Mouse (Mus musculus) megakaryocyte, embryonic 14.5 days (primary cell): ENCODE measurements around the gene Pdia6.

Source experiments
- FLI1 ChIP-seq: IDR thresholded peaks from 2 replicates; pipeline ENCODE4 v1.6.1; 2012; ENCODE audit warnings: low read length, inconsistent platforms, mixed read lengths
- GATA1 ChIP-seq: IDR thresholded peaks from 3 replicates; pipeline ENCODE4 v1.6.1; 2012; ENCODE audit warnings: mixed read lengths, low read length, inconsistent platforms, borderline replicate concordance

DNA sequence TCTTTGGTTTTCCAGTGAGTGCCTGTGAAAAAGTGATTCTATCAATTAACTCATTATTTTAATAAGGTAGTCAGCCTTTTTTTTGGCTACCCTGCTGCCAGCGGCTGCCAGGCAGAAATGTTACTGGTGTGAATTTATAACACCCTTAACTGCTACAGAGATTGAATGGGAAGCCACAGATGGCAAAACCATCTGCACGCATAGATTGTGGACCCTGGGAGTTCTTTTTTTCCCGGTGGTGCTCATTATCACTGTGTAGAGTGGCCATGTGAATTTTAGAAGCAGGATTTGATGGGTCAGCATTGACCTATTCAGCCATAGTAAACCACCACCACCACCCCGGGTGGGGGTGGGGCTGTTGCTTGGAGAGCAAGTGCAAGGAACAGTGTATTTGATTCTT lies 971 bp downstream of the Pdia6 start:
- TF ChIP-seq FLI1: no peak
- TF ChIP-seq GATA1: no peak
